Mouse (Mus musculus) heart, embryonic 13.5 days (tissue): ENCODE results near the gene Gm3336. TPM values are rescaled to one million over a fixed set of nuclear protein-coding genes. Genes with fewer than 3 reads are reported as not detected.
A peak's percentile ranks its signal among the peaks of the same experiment; 100 is the strongest.

Source experiments
- ATAC-seq: fragments of 200-750 bp; cut with Nextera tagmentation; 2 replicates; pipeline ENCODE4 v1.8.0; 2017; ENCODE audit warnings: moderate TSS enrichment; ENCODE audit not compliant: insufficient number of reproducible peaks, low FRiP score, low TSS enrichment; ENCODE audit errors: extremely low read depth
- H3K27ac ChIP-seq: fragments of 300-500 bp; sonication (generic); replicated peaks from 2 replicates; pipeline ENCODE4 v1.5.1; 2015; ENCODE audit warnings: moderate library complexity, mild to moderate bottlenecking, inconsistent platforms
- H3K27me3 ChIP-seq: fragments of 300-500 bp; sonication (generic); replicated peaks from 2 replicates; pipeline ENCODE4 v1.6.1; 2015; ENCODE audit warnings: mild to moderate bottlenecking, inconsistent platforms
- H3K36me3 ChIP-seq: fragments of 300-500 bp; sonication (generic); 2 replicates; pipeline ENCODE4 v1.6.1; 2015; ENCODE audit warnings: mild to moderate bottlenecking, inconsistent platforms
- H3K4me1 ChIP-seq: fragments of 300-500 bp; sonication (generic); 2 replicates; pipeline ENCODE4 v1.6.1; 2015; ENCODE audit warnings: inconsistent platforms
- H3K4me2 ChIP-seq: fragments of 300-500 bp; sonication (generic); 2 replicates; pipeline ENCODE4 v1.6.1; 2015; ENCODE audit warnings: inconsistent platforms, mild to moderate bottlenecking, moderate library complexity
- H3K4me3 ChIP-seq: fragments of 300-500 bp; sonication (generic); 2 replicates; pipeline ENCODE4 v1.5.1; 2015; ENCODE audit warnings: moderate library complexity, mild to moderate bottlenecking, inconsistent platforms
- H3K9ac ChIP-seq: fragments of 300-500 bp; sonication (generic); 2 replicates; pipeline ENCODE4 v1.6.1; 2015; ENCODE audit warnings: inconsistent platforms, mild to moderate bottlenecking, moderate library complexity
- H3K9me3 ChIP-seq: fragments of 300-500 bp; sonication (generic); 2 replicates; pipeline ENCODE4 v1.6.1; 2016; ENCODE audit warnings: inconsistent platforms
- WGBS: fragments of 180-500 bp; shearing (Covaris S2); methylation state at CpG from one replicate; pipeline ENCODE4 v1.1.7; 2015; ENCODE audit warnings: mixed read lengths; 5-methylcytosine and 5-hydroxymethylcytosine counted together
- polyA plus RNA-seq: library from polyadenylated mRNA; unstranded; fragments of >200 nt; fragmentation: Nextera tagmentation; extraction: Ambion mirVana; gene quantifications from 2 replicates; pipeline ENCODE4 v1.2.1, GENCODE M21; 2015

Gm3336 gene
- polyA plus RNA-seq, 1 experiment from 2014 or later: not detected

GRCm38 (mm10) chr8:70742176-70742575 lies 23.8 kb downstream of the Gm3336 start:
- no peak for ATAC-seq
- Histone ChIP-seq H3K36me3 (no peaks in the 10 kb centered on the region), H3K9me3 (no peaks in the 10 kb centered on the region), H3K27ac (no peak overlapping the region), H3K9ac (no peak overlapping the region), H3K27me3 (peaks cover 81% of the 10 kb centered on the region), H3K4me1 (peaks cover 33% of the 10 kb centered on the region), H3K4me3 (no peak overlapping the region), H3K4me2 (no peak overlapping the region)
- 31% methylated on average over 11 of the region's 11 CpGs for WGBS

DNA sequence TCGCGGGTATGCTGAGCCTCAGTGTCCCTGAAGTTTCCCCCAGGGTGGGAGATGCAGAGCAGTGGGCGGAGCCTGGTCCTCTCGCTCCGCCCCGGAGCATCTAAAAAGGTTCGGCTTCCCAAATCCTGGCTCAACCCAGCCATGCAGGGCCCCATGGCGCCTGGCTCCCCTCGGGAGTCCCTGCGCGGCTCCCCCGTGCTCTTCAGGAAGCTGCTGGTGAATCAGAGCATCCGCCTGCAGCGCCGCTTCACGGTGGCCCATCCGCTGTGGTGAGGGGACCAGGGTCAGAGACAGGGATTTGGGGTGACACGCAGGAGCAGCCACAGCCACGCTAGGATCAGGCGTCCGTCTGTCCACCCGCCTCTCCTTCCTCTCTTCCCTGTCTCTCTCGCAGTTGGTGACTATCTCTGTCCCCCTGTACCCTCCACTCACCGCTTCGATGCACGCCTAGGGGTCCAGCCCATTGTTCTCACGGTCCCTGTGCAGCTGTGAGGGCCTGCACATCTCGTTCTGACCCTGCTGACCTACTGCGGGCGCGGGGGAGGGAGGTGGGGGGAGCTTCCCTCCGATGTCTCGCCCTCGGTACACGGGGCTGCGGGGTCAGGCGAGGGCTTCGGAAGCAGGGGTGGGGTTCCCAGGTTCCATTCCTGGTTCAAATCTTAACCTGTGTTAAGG lies 24.8 kb downstream of the Gm3336 start:
- peaks cover 81% of the 10 kb centered on the region for H3K27me3 ChIP-seq
- no peak for ATAC-seq
- peak overlapping the region; percentile 66 for H3K4me2 ChIP-seq
- H3K27ac ChIP-seq: no peak overlapping the region
- H3K4me1 ChIP-seq: peaks cover 33% of the 10 kb centered on the region
- H3K36me3 ChIP-seq: no peaks in the 10 kb centered on the region
- H3K4me3 ChIP-seq: peak overlapping the region; percentile 43
- no peaks in the 10 kb centered on the region for H3K9me3 ChIP-seq
- peak overlapping the region; percentile 51; the same call in 1 of the 2 replicates for H3K9ac ChIP-seq
- 3% methylated on average over 38 of the region's 38 CpGs for WGBS

DNA sequence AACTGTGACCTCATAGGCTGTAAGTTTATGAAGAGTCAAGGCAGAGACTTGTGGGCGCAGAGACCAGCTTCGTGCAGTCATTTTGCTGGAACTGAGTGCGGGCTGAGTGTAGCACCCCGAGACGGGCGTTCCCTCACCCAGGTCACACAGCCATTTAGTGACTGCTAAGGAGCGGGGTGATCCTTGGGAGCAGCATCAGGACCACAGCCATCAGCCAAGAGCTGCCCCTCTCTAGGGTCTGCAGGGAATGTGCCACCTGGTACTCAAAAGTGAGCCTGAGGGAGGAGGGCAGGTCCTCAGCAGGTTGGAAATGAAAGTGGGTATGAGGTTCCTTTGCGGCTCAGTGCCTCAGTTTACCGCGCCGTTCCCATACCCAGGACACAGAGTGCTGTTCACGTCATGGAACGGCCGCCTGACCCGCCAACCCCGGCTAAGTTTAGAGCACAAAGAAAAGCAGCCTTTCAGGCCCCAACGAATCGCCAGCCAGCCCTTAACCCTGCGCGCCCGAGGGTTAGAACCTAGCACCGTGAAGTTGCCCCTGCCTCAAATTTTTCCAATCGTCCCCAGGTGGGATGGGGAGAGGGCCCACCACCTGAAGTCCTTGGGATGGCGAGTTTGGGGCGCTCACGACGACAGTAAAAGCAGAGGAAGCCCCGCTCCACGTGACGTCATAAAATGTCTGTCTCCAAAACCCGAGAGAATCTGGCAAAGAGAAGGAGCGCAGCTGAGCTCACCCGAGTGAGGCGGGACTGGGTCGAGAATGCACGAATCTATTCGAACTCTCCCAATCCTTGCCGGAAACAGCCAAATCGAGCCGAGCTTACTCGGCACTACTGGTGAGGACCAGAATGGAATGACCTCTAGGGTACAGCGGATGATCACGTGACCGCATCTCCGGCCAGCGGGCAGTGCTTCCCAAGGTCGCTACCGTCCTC lies 25.6 kb downstream of the Gm3336 start:
- peak overlapping the region; percentile 43 for H3K4me3 ChIP-seq
- no peaks in the 10 kb centered on the region for H3K36me3 ChIP-seq
- no peaks in the 10 kb centered on the region for H3K9me3 ChIP-seq
- H3K27ac ChIP-seq: no peak overlapping the region
- no peak for ATAC-seq
- peaks cover 84% of the 10 kb centered on the region for H3K27me3 ChIP-seq
- peaks cover 33% of the 10 kb centered on the region for H3K4me1 ChIP-seq
- 5% methylated on average over 48 of the region's 48 CpGs for WGBS
- H3K4me2 ChIP-seq: peak overlapping the region; percentile 66
- H3K9ac ChIP-seq: peak overlapping the region; percentile 72

DNA sequence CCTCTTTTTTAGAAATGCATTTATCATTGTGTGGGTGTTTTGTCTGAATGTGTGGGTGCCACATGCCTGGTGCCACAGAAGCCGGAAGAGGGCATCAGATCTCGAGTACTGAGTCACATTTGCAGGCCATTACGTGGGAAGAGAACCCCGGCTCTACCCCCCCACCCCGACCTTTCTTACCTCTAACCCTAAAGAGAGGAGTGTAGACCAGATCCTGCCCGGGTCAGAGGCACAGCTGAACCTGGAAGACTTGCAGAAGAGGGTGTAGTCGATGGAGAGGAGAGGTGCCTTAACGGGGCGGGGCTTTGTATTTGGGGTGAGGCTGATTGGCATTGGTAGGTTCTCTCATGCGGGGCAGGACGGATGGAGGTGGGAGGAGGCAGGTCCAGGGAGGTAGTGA lies 26.5 kb downstream of the Gm3336 start:
- Histone ChIP-seq H3K9ac (no peak overlapping the region), H3K4me2 (no peak overlapping the region), H3K4me1 (peaks cover 33% of the 10 kb centered on the region), H3K9me3 (no peaks in the 10 kb centered on the region), H3K36me3 (no peaks in the 10 kb centered on the region), H3K27me3 (peaks cover 92% of the 10 kb centered on the region), H3K27ac (no peak overlapping the region), H3K4me3 (no peak overlapping the region; the same call in 1 of the 2 replicates)
- WGBS: 36% methylated on average over 11 of the region's 11 CpGs
- no peak for ATAC-seq

GRCm38 (mm10) chr8:70745691-70746220 lies 27.4 kb downstream of the Gm3336 start:
- no peak overlapping the region for H3K9ac ChIP-seq
- 53% methylated on average over 19 of the region's 19 CpGs for WGBS
- ATAC-seq: no peak
- H3K9me3 ChIP-seq: no peaks in the 10 kb centered on the region
- H3K36me3 ChIP-seq: no peaks in the 10 kb centered on the region
- no peak overlapping the region for H3K27ac ChIP-seq
- H3K4me1 ChIP-seq: peaks cover 33% of the 10 kb centered on the region
- H3K4me2 ChIP-seq: no peak overlapping the region
- H3K4me3 ChIP-seq: no peak overlapping the region
- H3K27me3 ChIP-seq: peaks cover 93% of the 10 kb centered on the region

- ATAC-seq: no peak
- Histone ChIP-seq H3K27ac (no peak overlapping the region), H3K4me1 (peaks cover 28% of the 10 kb centered on the region), H3K4me2 (no peak overlapping the region), H3K36me3 (no peaks in the 10 kb centered on the region), H3K27me3 (peaks cover 92% of the 10 kb centered on the region), H3K9ac (no peak overlapping the region), H3K4me3 (no peak overlapping the region), H3K9me3 (no peaks in the 10 kb centered on the region)
- WGBS: 57% methylated on average over 9 of the region's 9 CpGs
Observed at GRCm38 (mm10) chr8:70746676-70747075, 28.3 kb downstream of the Gm3336 start.

- no peak overlapping the region for H3K4me2 ChIP-seq
- no peak overlapping the region for H3K9ac ChIP-seq
- no peaks in the 10 kb centered on the region for H3K36me3 ChIP-seq
- H3K27ac ChIP-seq: no peak overlapping the region
- no peak for ATAC-seq
- WGBS: 80% methylated on average over 18 of the region's 18 CpGs
- no peak overlapping the region for H3K4me3 ChIP-seq
- H3K9me3 ChIP-seq: no peaks in the 10 kb centered on the region
- peaks cover 24% of the 10 kb centered on the region for H3K4me1 ChIP-seq
- peaks cover 86% of the 10 kb centered on the region for H3K27me3 ChIP-seq
Observed at GRCm38 (mm10) chr8:70747211-70747890, 29.0 kb downstream of the Gm3336 start.

- Histone ChIP-seq H3K4me2 (no peak overlapping the region), H3K9ac (no peak overlapping the region), H3K4me1 (peaks cover 24% of the 10 kb centered on the region), H3K4me3 (no peak overlapping the region), H3K9me3 (no peaks in the 10 kb centered on the region), H3K36me3 (no peaks in the 10 kb centered on the region), H3K27me3 (peaks cover 74% of the 10 kb centered on the region), H3K27ac (no peak overlapping the region)
- WGBS: 75% methylated on average over 23 of the region's 23 CpGs
- ATAC-seq: no peak
Observed at GRCm38 (mm10) chr8:70748246-70749096, 30.1 kb downstream of the Gm3336 start.

DNA sequence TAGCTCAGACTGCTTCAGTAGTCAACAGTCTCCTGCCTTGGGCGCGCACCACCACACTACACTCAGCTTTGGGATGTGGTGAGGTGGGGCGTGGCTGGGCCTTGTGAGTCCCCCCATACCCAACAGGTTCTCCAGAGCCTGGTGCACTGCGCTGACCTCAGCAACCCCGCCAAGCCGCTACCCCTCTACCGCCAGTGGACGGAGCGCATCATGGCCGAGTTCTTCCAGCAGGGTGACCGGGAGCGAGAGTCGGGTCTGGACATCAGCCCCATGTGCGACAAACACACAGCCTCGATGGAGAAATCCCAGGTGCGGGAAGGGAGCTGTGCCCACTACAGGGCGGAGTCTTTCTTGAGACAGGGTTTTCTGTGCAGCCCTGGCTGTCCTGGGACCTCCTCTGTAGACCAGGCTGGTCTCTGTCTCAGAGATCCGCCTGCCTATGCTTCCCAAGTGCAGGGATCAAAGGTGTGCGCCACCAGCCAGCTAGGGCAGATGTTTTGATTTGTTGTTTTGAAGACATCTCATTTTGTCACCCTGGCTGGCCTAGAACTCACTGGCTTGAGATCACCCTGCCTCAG lies 30.8 kb downstream of the Gm3336 start:
- 71% methylated on average over 19 of the region's 19 CpGs for WGBS
- H3K9me3 ChIP-seq: no peaks in the 10 kb centered on the region
- H3K4me1 ChIP-seq: peaks cover 24% of the 10 kb centered on the region
- H3K4me3 ChIP-seq: no peak overlapping the region
- H3K9ac ChIP-seq: no peak overlapping the region
- H3K36me3 ChIP-seq: no peaks in the 10 kb centered on the region
- no peak overlapping the region for H3K4me2 ChIP-seq
- peaks cover 67% of the 10 kb centered on the region for H3K27me3 ChIP-seq
- no peak for ATAC-seq
- no peak overlapping the region for H3K27ac ChIP-seq

GRCm38 (mm10) chr8:70750128-70750680 lies 31.9 kb downstream of the Gm3336 start:
- H3K27me3 ChIP-seq: peaks cover 57% of the 10 kb centered on the region
- no peak overlapping the region for H3K27ac ChIP-seq
- ATAC-seq: no peak
- H3K4me2 ChIP-seq: no peak overlapping the region
- H3K4me1 ChIP-seq: peaks cover 26% of the 10 kb centered on the region
- no peak overlapping the region for H3K4me3 ChIP-seq
- no peaks in the 10 kb centered on the region for H3K36me3 ChIP-seq
- 77% methylated on average over 13 of the region's 13 CpGs for WGBS
- no peak overlapping the region for H3K9ac ChIP-seq
- no peaks in the 10 kb centered on the region for H3K9me3 ChIP-seq
